Mouse (Mus musculus): ENCODE measurements around the gene Zc3h14. TPM values are rescaled to one million over a fixed set of nuclear protein-coding genes. Genes with fewer than 3 reads are reported as not detected.
A peak's percentile ranks its signal among the peaks of the same experiment; 100 is the strongest.

Zc3h14 gene
- polyA plus RNA-seq, 1 experiment from 2014 or later, result 105 TPM

- Histone ChIP-seq H3K4me1 (no peaks in the 10 kb centered on the region; the same call in 1 of the 2 replicates), H3K9ac (no peak overlapping the region), H3K36me3 (replicated peaks) (no peaks in the 10 kb centered on the region), H3K4me3 (no peak overlapping the region), H3K9me3 (no peaks in the 10 kb centered on the region), H3K4me2 (no peak overlapping the region), H3K27ac (no peak overlapping the region), H3K27me3 (replicated peaks) (no peaks in the 10 kb centered on the region)
- 88% methylated on average over 7 of the region's 7 CpGs for WGBS
- ATAC-seq (replicated peaks), result no peak
Observed at GRCm38 (mm10) chr12:98726078-98726477, 20.7 kb upstream of the Zc3h14 start.

GRCm38 (mm10) chr12:98727186-98727585 is 19.6 kb upstream of the Zc3h14 start:
- Histone ChIP-seq H3K4me3 (no peak overlapping the region), H3K36me3 (replicated peaks) (no peaks in the 10 kb centered on the region), H3K27ac (no peak overlapping the region), H3K9me3 (no peaks in the 10 kb centered on the region), H3K27me3 (replicated peaks) (no peaks in the 10 kb centered on the region), H3K4me1 (peaks cover 7% of the 10 kb centered on the region), H3K4me2 (no peak overlapping the region), H3K9ac (no peak overlapping the region)
- WGBS, result 85% methylated on average over 7 of the region's 7 CpGs
- ATAC-seq (replicated peaks), result no peak

DNA sequence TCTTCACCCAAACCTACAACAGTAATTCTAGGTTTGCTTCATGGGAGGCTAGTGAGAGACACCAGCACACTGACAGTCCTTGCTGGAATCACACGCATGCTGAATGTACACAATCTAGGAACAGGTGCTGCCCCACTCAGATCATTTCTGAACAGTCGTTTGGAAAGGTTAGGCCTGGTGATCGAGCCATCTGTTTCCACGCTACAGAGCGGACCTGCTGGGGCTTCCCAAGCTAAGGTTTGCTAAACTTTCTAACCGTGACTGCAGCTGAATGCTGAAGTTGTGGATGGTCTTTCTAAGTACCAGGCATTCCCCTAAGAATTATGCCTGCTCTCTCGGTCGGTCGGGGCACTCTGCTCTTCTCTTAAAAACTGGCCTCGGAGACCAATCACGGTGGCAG is 16.1 kb upstream of the Zc3h14 start:
- H3K4me1 ChIP-seq, result peaks cover 28% of the 10 kb centered on the region
- no peak overlapping the region for H3K27ac ChIP-seq
- no peaks in the 10 kb centered on the region for H3K9me3 ChIP-seq
- H3K4me3 ChIP-seq, result no peak overlapping the region
- H3K36me3 ChIP-seq (replicated peaks), result no peaks in the 10 kb centered on the region
- no peak overlapping the region for H3K4me2 ChIP-seq
- no peaks in the 10 kb centered on the region for H3K27me3 ChIP-seq (replicated peaks)
- no peak for ATAC-seq (replicated peaks)
- no peak overlapping the region for H3K9ac ChIP-seq
- WGBS, result 90% methylated on average over 11 of the region's 11 CpGs

- WGBS, result 75% methylated on average over 3 of the region's 3 CpGs
- Histone ChIP-seq H3K27ac (no peak overlapping the region), H3K9ac (peak overlapping the region; percentile 77), H3K4me2 (peak overlapping the region; percentile 70), H3K4me3 (peak overlapping the region; percentile 82), H3K36me3 (replicated peaks) (no peaks in the 10 kb centered on the region), H3K27me3 (replicated peaks) (no peaks in the 10 kb centered on the region), H3K4me1 (peaks cover 43% of the 10 kb centered on the region), H3K9me3 (no peaks in the 10 kb centered on the region)
- ATAC-seq (replicated peaks), result no peak
Observed at GRCm38 (mm10) chr12:98733165-98733564, 13.6 kb upstream of the Zc3h14 start.

- peak; percentile 31; the same call in 1 of the 2 replicates for ATAC-seq (replicated peaks)
- Histone ChIP-seq H3K9me3 (no peaks in the 10 kb centered on the region), H3K27me3 (replicated peaks) (0 out of 2 replicates have a peak, but pooled peaks cover 2% of the 10 kb centered on the region), H3K27ac (peak overlapping the region; percentile 85; the same call in 1 of the 2 replicates), H3K4me2 (peak overlapping the region; percentile 70), H3K9ac (peak overlapping the region; percentile 77), H3K4me1 (peaks cover 43% of the 10 kb centered on the region), H3K36me3 (replicated peaks) (no peaks in the 10 kb centered on the region), H3K4me3 (peak overlapping the region; percentile 82)
- 15% methylated on average over 12 of the region's 12 CpGs for WGBS
Observed at GRCm38 (mm10) chr12:98733776-98734175, 13.0 kb upstream of the Zc3h14 start.

DNA sequence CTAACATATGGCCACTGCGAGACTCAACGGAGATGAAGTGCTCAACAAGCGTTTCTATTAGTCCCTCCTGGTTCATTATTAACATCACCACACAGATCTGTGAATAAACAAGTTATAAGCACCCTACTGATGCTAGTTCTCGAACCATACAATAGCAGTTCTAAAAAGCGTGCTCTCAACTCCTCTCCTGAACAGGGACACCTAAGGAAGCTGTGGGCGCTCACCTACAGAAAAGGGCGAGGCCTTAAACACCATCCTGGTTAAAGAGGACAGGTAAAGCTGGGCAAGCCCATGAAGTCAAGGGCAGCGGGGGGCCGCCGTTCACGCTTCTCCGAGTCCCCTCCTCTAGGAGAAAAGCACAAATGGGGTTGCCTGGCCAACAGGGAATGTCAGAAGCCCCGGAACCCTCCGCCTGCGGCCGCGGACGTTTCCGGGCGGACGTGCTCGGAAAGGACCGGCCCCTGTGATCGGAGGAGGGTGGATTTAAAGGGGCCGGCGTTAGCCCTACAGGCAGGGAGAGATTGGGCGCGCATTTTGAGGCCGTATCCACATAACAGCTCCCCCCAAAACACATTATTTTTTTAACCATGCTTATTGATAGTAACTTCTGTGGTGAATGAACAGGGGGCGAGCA is 12.4 kb upstream of the Zc3h14 start:
- Histone ChIP-seq H3K4me1 (peaks cover 43% of the 10 kb centered on the region), H3K9ac (peak overlapping the region; percentile 77), H3K27me3 (replicated peaks) (0 out of 2 replicates have a peak, but pooled peaks cover 6% of the 10 kb centered on the region), H3K9me3 (no peaks in the 10 kb centered on the region), H3K4me3 (peak overlapping the region; percentile 82), H3K27ac (peak overlapping the region; percentile 85), H3K36me3 (replicated peaks) (no peaks in the 10 kb centered on the region), H3K4me2 (peak overlapping the region; percentile 70)
- under 1% methylated on average over 30 of the region's 30 CpGs for WGBS
- peak; percentile 93 for ATAC-seq (replicated peaks)

DNA sequence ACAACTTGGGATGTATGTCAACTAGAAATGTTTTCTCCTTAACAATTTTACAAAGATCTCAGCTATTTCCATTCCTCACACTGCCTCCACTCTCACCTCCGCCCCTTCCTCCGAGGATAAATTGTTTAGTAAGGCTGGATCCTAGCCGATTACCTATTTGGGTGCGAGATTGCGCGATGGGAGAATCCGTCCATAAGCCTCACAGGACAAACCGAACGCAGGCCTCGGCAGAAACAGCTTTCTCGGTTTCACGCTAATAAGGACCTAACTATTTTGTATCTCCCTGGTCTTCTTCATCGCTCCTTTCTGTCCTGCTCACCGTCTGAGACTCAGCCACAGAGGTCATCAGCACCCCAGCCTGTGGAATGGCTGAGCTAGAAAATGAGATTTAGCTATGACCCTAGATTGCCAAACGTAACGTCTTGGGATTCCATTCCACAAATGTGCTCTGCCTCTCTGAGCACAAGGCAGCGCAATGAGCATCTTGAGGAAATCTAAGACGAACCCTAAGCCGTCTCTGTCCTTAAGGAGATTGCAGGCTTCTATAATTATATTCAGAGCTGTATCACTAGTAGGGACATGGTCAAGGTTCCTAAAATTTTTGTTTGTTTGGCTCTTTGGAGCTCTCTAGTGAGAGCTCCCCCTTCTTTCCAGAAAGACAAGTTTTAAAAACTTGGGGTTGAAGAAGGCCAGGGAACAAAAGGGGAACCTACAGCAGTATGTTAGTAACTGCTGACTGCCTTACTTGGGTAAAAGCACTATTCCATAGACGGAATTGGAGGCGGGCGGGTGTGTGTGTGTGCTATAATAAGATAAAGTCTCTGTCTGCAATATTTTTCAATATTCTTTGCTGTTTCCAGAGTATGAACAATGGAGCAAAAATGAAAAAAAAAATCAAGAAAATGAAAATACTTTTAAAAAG is 11.6 kb upstream of the Zc3h14 start:
- H3K27me3 ChIP-seq (replicated peaks), result 0 out of 2 replicates have a peak, but pooled peaks cover 6% of the 10 kb centered on the region
- H3K4me1 ChIP-seq, result peaks cover 43% of the 10 kb centered on the region
- ATAC-seq (replicated peaks), result peak; percentile 31
- peak overlapping the region; percentile 77 for H3K9ac ChIP-seq
- H3K27ac ChIP-seq, result peak overlapping the region; percentile 85
- H3K9me3 ChIP-seq, result no peaks in the 10 kb centered on the region
- H3K36me3 ChIP-seq (replicated peaks), result no peaks in the 10 kb centered on the region
- H3K4me2 ChIP-seq, result peak overlapping the region; percentile 70
- peak overlapping the region; percentile 82 for H3K4me3 ChIP-seq
- 8% methylated on average over 22 of the region's 22 CpGs for WGBS

DNA sequence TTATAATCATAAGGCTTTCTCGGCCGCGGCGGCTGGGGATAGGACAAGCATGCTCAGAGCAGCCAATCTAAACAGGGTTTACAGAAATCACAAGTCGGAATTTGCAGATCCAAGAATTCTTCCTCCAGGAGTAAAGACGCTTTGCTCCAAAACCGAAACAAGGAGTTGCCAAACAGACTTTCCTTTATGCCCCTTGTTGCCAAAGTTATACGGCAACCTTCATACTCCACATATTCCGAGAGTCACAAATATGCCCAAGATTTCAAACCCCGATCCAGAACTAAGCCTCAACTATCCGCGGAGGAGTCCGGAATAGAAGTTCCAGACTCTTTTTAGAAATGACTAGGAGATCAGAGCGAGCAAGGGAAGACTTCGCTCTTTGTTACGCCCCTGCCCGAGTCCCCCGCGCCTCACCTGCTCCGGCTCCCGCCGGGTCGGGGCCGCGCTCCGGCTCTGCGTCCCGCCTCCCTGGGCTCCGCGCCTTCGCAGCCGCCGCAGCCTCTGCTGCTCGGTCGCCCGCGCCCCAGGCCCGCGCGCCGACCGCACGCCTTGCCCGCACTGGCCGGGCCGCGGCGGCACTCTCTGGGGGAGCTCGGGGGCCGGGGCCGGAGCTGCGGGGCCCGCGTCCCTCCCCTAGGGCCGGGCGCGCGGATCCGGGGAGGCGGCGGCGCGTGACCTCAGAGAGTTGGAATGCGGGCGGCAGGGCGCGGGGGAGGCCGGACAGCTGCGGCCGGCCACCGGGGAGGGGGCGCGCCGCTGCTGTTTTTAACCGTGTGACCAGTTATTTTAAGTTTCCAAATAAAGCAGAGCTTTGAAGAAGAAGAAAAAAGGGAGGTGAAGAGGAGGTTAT is 9.6 kb upstream of the Zc3h14 start, which contains the start of gene Ptpn21:
Ptpn21 (minus strand) TSS at position 455 of the 850 bp plus-strand sequence.
- peaks cover 37% of the 10 kb centered on the region for H3K4me1 ChIP-seq
- peak within 1 kb of the TSS; percentile 56 for H3K9ac ChIP-seq
- peak within 1 kb of the TSS; percentile 36; the same call in 1 of the 2 replicates for H3K27ac ChIP-seq
- H3K4me3 ChIP-seq, result peak within 1 kb of the TSS; percentile 67
- 0 out of 2 replicates have a peak, but pooled peaks cover 6% of the 10 kb centered on the region for H3K27me3 ChIP-seq (replicated peaks)
- peak; percentile 35 for ATAC-seq (replicated peaks)
- WGBS, result under 1% methylated on average over 75 of the region's 75 CpGs
- H3K9me3 ChIP-seq, result no peaks in the 10 kb centered on the region
- no peaks in the 10 kb centered on the region for H3K36me3 ChIP-seq (replicated peaks)
- H3K4me2 ChIP-seq, result peak within 1 kb of the TSS; percentile 99

DNA sequence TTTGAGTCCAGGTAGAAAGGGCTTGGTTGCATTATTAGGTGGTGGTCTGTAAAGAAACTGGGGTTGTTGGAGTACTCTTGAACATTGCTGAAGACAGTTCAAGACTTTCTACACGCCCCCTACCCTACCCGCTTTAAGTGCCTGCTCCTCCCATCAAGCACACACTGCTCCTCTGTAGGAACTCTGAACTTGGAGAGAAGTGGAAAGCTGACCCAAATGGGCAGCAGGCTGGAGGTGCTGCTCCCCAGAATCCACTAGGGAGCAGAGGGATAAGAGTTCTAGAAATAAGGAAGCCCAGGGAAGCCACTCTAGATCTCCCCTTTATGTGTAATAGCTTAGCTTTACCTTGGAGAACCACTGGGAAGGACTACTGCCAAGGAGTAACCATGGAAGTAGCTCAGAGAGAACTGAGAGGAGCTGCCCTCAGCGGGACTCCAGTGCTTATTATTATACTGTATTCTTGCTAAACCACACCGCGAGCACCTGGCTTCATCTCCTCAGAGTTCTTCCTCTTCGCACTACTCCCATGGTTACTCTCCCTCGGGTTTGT is 8.9 kb upstream of the Zc3h14 start:
- Histone ChIP-seq H3K4me2 (peak overlapping the region; percentile 99), H3K9me3 (no peaks in the 10 kb centered on the region), H3K36me3 (replicated peaks) (no peaks in the 10 kb centered on the region), H3K27me3 (replicated peaks) (0 out of 2 replicates have a peak, but pooled peaks cover 6% of the 10 kb centered on the region), H3K9ac (peak overlapping the region; percentile 56; the same call in 1 of the 2 replicates), H3K27ac (no peak overlapping the region), H3K4me1 (peaks cover 31% of the 10 kb centered on the region), H3K4me3 (peak overlapping the region; percentile 67)
- ATAC-seq (replicated peaks), result 0 out of 2 replicates have a peak, but pooled peaks have one; percentile 8
- WGBS, result 13% methylated on average over 7 of the region's 7 CpGs

DNA sequence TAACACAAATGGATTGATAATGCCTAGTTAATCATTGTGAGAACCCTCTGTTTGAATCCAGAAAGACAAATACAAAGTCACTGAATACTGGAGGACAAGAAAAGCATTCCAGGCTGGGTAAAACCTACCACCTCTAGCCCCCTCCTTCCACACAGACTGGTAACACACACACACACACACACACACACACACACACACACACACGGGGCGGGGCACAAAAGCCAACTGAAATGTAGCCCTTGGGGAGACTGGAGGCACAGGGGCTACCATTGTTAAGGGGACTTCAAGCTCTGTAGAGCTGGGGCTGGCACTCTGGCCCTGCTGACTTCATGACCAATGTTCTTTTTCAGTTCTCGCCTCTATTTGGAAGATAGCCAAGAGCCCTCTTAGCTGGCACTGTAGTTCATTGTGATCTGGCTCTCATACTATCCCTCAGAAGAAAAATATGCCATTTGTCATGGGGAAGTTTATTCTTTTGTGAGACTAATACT is 5.7 kb upstream of the Zc3h14 start:
- Histone ChIP-seq H3K4me3 (no peak overlapping the region), H3K9ac (no peak overlapping the region), H3K36me3 (replicated peaks) (no peaks in the 10 kb centered on the region), H3K27me3 (replicated peaks) (0 out of 2 replicates have a peak, but pooled peaks cover 6% of the 10 kb centered on the region), H3K27ac (no peak overlapping the region), H3K4me1 (peaks cover 15% of the 10 kb centered on the region), H3K9me3 (no peaks in the 10 kb centered on the region), H3K4me2 (no peak overlapping the region)
- 41% methylated on average over 3 of the region's 3 CpGs for WGBS
- ATAC-seq (replicated peaks), result peak; percentile 64

DNA sequence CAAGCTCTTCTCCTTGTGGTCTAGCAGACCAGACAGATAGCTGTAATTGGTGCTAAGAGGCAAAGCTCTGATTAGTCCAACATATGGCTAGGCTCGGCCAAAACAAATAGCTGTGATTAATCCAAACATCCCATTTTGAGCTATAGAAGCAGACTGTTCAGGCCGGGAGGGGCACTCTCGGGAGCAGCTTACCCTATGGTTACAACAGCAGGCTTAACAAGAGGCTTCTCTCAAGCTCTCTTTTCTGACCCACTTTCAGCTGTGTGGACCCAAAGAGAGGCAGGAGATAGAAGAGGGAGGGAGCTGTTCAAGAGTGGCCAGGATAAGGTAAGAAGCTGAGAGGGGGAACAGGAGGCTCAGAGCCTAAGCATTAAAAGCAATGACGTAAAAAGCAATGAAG is 1.1 kb upstream of the Zc3h14 start:
- H3K4me1 ChIP-seq, result peaks cover 30% of the 10 kb centered on the region
- H3K9me3 ChIP-seq, result no peaks in the 10 kb centered on the region
- no peak for ATAC-seq (replicated peaks)
- 70% methylated on average over 4 of the region's 4 CpGs for WGBS
- no peak overlapping the region for H3K27ac ChIP-seq
- H3K4me3 ChIP-seq, result no peak overlapping the region
- no peaks in the 10 kb centered on the region for H3K36me3 ChIP-seq (replicated peaks)
- no peaks in the 10 kb centered on the region for H3K27me3 ChIP-seq (replicated peaks)
- no peak overlapping the region for H3K4me2 ChIP-seq
- no peak overlapping the region for H3K9ac ChIP-seq

All from midbrain, embryonic 15.5 days (tissue).